ENCODE assay signal across 8 mouse cellular contexts in the genomic region with DNA sequence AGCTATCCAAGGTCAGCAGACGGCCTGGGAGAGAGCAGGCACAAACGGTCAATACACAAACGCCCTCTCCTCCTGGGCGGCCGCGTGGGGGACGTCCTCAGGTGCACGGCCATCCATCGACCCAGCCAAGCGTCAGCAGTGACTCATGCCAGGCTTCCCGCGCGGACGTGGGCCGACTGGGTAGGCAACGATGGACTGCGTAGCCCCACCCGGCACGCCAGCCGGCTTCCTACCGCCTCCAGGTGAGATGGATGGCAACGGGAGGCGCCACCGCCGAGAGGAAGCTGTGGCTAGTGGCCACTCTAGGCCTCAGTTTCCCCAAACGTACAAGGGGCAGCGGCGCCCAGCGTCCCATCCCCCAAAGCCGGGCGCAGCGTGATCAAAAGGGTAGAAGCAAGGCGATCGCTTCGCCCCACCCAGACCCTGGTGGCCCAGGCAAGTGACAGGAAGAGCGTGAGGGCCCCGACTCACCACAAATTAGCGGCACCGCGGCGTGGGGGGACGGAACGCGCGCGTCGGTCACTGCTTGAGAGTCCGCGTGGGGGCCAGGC. TPM values are rescaled to one million over a fixed set of nuclear protein-coding genes. Genes with fewer than 3 reads are reported as not detected.
DNase-seq lines count a peak whose midpoint lies in the region; ATAC-seq lines count a peak whose summit lies in the region.

No protein-coding gene starts in this region.

- DNase-seq in heart, adult 11 months = no peak
- peak; percentile 32 for DNase-seq in forebrain, embryonic 10.5 days (ENCODE audit: extremely low spot score, low spot score)
- DNase-seq in left cerebral cortex, postnatal 4 days = peak; percentile 39
- peak; percentile 29 for DNase-seq in midbrain, embryonic 10.5 days (ENCODE audit: low spot score)
- peak; percentile 59 to 83 for DNase-seq in spleen, postnatal 4 days (ENCODE audit: low spot score in 2 of 2)

- peak overlapping the region; percentile 89 for H3K4me2 ChIP-seq in heart, embryonic 11.5 days

- H3K4me3 ChIP-seq in heart, embryonic 11.5 days (ENCODE audit: low read depth, low read length) = peak overlapping the region; percentile 76
- peak overlapping the region; percentile 96 for H3K4me3 ChIP-seq in brown adipose tissue, adult 24 weeks (ENCODE audit: insufficient read depth, low read depth, low read length)
- H3K4me3 ChIP-seq in forebrain, embryonic 10.5 days = peak overlapping the region; percentile 99
- peak overlapping the region; percentile 96 for H3K4me3 ChIP-seq in midbrain, embryonic 10.5 days

- H3K9ac ChIP-seq in heart, embryonic 11.5 days (ENCODE audit: low read depth, low read length) = peak overlapping the region; percentile 92

- WGBS in heart, embryonic 11.5 days (ENCODE audit: insufficient replicate concordance) = under 1% methylated on average over 49 of the region's 49 CpGs
- WGBS in forebrain, embryonic 10.5 days = under 1% methylated on average over 49 of the region's 49 CpGs
- under 1% methylated on average over 49 of the region's 49 CpGs for WGBS in midbrain, embryonic 10.5 days

- peak overlapping the region; percentile 11; the same call in 1 of the 2 replicates for H3K27ac ChIP-seq in heart, embryonic 11.5 days (ENCODE audit: low read depth, low read length)
- H3K27ac ChIP-seq in brown adipose tissue, adult 24 weeks (replicated peaks; ENCODE audit: low read depth, low read length) = no peak overlapping the region
- peak overlapping the region; percentile 96 for H3K27ac ChIP-seq in forebrain, embryonic 10.5 days
- peak overlapping the region; percentile 94 for H3K27ac ChIP-seq in midbrain, embryonic 10.5 days (replicated peaks)

- 0 out of 2 replicates have a peak, but pooled peaks cover 6% of the 10 kb centered on the region for H3K36me3 ChIP-seq in heart, embryonic 11.5 days (ENCODE audit: control insufficient read depth, insufficient read depth, low read length)
- H3K36me3 ChIP-seq in forebrain, embryonic 10.5 days (replicated peaks) = peaks cover 32% of the 10 kb centered on the region
- H3K36me3 ChIP-seq in midbrain, embryonic 10.5 days = peaks cover 25% of the 10 kb centered on the region

- ATAC-seq in heart, embryonic 11.5 days (replicated peaks; ENCODE audit: insufficient number of reproducible peaks, low FRiP score, low TSS enrichment) = peak; percentile 48
- peak; percentile 16 for ATAC-seq in inflammation-experienced regulatory T-cells, adult 6 months

- H3K4me1 ChIP-seq in heart, embryonic 11.5 days (ENCODE audit: control insufficient read depth, insufficient read depth, low read length) = peaks cover 14% of the 10 kb centered on the region
- no peaks in the 10 kb centered on the region for H3K4me1 ChIP-seq in brown adipose tissue, adult 24 weeks (ENCODE audit: control insufficient read depth, insufficient read depth, insufficient read length, low read length)
- H3K4me1 ChIP-seq in forebrain, embryonic 10.5 days = peaks cover 26% of the 10 kb centered on the region
- H3K4me1 ChIP-seq in midbrain, embryonic 10.5 days = peaks cover 26% of the 10 kb centered on the region

- no peaks in the 10 kb centered on the region for H3K27me3 ChIP-seq in heart, embryonic 11.5 days (ENCODE audit: control insufficient read depth, insufficient read depth, low read length)
- H3K27me3 ChIP-seq in forebrain, embryonic 10.5 days (ENCODE audit: poor library complexity, severe bottlenecking) = no peaks in the 10 kb centered on the region
- H3K27me3 ChIP-seq in midbrain, embryonic 10.5 days (ENCODE audit: low read depth, poor library complexity, severe bottlenecking) = no peaks in the 10 kb centered on the region

- intact Hi-C loops in left cerebral cortex, postnatal 4 days (cut with DNase I) = no loop called here

- no peaks in the 10 kb centered on the region for H3K9me3 ChIP-seq in heart, embryonic 11.5 days (replicated peaks; ENCODE audit: control insufficient read depth, low read length)
- H3K9me3 ChIP-seq in forebrain, embryonic 10.5 days = no peaks in the 10 kb centered on the region
- H3K9me3 ChIP-seq in midbrain, embryonic 10.5 days (replicated peaks) = no peaks in the 10 kb centered on the region

RNA-seq across cellular contexts. Expression of gene Zc3h7b, which starts 15.5 kb away (rescaled TPM):
- 26.9 and 36.8 TPM in 2 replicates for polyA plus RNA-seq in heart, embryonic 11.5 days (2014; fragmentation: Nextera tagmentation; extraction: Ambion mirVana)
- 25.1 and 32.4 TPM in 2 replicates for polyA plus RNA-seq in brown adipose tissue, adult 24 weeks (2012; ENCODE audit: insufficient read depth, insufficient read length, missing spikeins)
- polyA plus RNA-seq in forebrain, embryonic 10.5 days (2016; fragmentation: Nextera tagmentation; extraction: Ambion mirVana) = 43.4 and 44.3 TPM in 2 replicates
- 1 to 10 TPM; 4.3 to 8.1 (median 5.7) TPM for polyA plus RNA-seq in inflammation-experienced regulatory T-cells, adult 6 months (2017; shearing (Covaris generic))
- total RNA-seq in left cerebral cortex, postnatal 4 days (2021) = 100 to 1,000 TPM; 219 to 235 TPM
- polyA plus RNA-seq in midbrain, embryonic 10.5 days (2016; fragmentation: Nextera tagmentation; extraction: Ambion mirVana) = 36.3 and 41.4 TPM in 2 replicates

RNA-seq across cellular contexts. Expression of gene Rangap1, which starts 16.0 kb away (rescaled TPM):
- 96.3 and 105 TPM in 2 replicates for polyA plus RNA-seq in heart, embryonic 11.5 days (2014; fragmentation: Nextera tagmentation; extraction: Ambion mirVana)
- 15.0 and 18.8 TPM in 2 replicates for polyA plus RNA-seq in brown adipose tissue, adult 24 weeks (2012; ENCODE audit: insufficient read depth, insufficient read length, missing spikeins)
- 196 and 198 TPM in 2 replicates for polyA plus RNA-seq in forebrain, embryonic 10.5 days (2016; fragmentation: Nextera tagmentation; extraction: Ambion mirVana)
- 10 to 100 TPM; 43.0 to 72.2 (median 45.8) TPM for polyA plus RNA-seq in inflammation-experienced regulatory T-cells, adult 6 months (2017; shearing (Covaris generic))
- total RNA-seq in left cerebral cortex, postnatal 4 days (2021) = 100 to 1,000 TPM; 170 to 180 TPM
- 187 and 192 TPM in 2 replicates for polyA plus RNA-seq in midbrain, embryonic 10.5 days (2016; fragmentation: Nextera tagmentation; extraction: Ambion mirVana)

RNA-seq across cellular contexts. Expression of gene Chadl, which starts 32.2 kb away (rescaled TPM):
- 0.44 and 1.5 TPM in 2 replicates for polyA plus RNA-seq in heart, embryonic 11.5 days (2014; fragmentation: Nextera tagmentation; extraction: Ambion mirVana)
- polyA plus RNA-seq in brown adipose tissue, adult 24 weeks (2012; ENCODE audit: insufficient read depth, insufficient read length, missing spikeins) = 3.3 and 6.2 TPM in 2 replicates
- 2.3 and 2.4 TPM in 2 replicates for polyA plus RNA-seq in forebrain, embryonic 10.5 days (2016; fragmentation: Nextera tagmentation; extraction: Ambion mirVana)
- 1 to 10 TPM; 1.0 to 2.6 (median 1.3) TPM for polyA plus RNA-seq in inflammation-experienced regulatory T-cells, adult 6 months (2017; shearing (Covaris generic))
- 10 to 100 TPM; 25.3 to 26.6 TPM for total RNA-seq in left cerebral cortex, postnatal 4 days (2021)
- polyA plus RNA-seq in midbrain, embryonic 10.5 days (2016; fragmentation: Nextera tagmentation; extraction: Ambion mirVana) = 2.4 and 2.5 TPM in 2 replicates
